Mouse (Mus musculus): ENCODE measurements around the gene Pla2g4f.

Gene Pla2g4f

DNA sequence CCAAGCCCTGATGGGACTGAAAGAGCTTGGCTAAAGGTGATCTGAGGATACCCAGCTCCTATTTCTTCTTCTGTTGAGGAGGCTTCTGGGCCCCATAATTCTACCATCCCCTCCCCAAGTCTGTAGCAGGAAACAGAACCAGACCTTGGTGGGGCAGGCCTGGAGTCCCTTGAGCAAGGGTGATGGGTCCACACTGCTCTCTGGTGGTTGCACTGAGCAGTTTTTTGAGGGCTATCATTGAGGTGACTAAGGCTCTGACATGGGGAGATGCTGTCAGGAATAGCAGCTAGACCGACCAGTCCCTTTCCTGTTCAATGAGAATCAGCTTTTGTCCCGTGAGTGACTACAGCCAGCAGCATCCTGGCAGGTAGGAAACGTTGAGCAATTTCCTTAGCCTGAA, 32.7 kb downstream of the Pla2g4f start:
- DNase-seq (ENCODE audit: low read depth, low spot score), result no peak

- DNase-seq (ENCODE audit: low read depth, low spot score), result peak; percentile 67
These were observed 34.0 kb downstream of the Pla2g4f start for GRCm38 (mm10) chr2:120279961-120280360.

DNA sequence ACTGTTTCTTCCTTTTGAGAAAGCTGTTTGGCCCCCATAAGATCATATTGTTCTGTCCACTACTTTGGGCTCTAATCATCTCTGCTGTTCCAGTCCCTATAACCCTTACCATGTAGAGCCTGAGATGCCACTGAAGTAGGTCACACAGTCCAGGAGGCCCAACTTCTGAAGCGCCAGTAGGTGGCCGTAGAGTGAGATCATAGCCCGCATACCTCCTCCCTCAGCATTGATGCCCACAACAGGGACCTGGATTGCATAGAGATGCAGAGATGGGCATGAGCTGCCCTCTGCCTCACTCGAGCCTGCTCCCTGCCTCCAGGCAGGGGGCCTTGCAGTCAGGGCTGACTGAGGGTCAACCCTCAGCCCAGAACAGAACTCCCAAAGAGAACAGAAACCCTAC, 37.0 kb downstream of the Pla2g4f start:
- DNase-seq (ENCODE audit: low read depth, low spot score), result no peak

- peak; percentile 12 for DNase-seq (ENCODE audit: low read depth, low spot score)
These were observed 45.3 kb downstream of the Pla2g4f start for GRCm38 (mm10) chr2:120268635-120269034.

- no peak for DNase-seq (ENCODE audit: low read depth, low spot score)
These were observed 48.4 kb downstream of the Pla2g4f start for GRCm38 (mm10) chr2:120265523-120265922.

DNA sequence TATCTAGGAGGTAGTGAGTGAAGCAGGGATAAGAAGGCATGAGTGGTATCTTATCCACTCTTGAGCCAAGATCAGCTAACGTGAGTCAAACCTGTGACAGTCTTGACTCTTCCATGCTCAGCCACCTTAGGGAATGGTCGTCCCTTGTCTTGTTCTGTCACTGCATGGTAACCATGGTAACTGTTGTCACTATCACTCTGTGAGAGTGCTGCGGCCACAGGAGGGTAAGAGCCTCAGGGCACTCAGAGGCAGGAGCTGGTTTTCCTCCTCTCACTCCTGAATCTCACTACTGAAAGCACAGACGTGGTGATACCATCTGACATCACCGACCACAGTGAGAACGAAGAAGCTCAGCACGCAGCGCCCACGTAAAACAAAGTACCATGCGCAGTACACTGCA, 49.1 kb downstream of the Pla2g4f start:
- DNase-seq (ENCODE audit: low read depth, low spot score), result no peak

- DNase-seq (ENCODE audit: low read depth, low spot score), result no peak
These were observed 51.1 kb downstream of the Pla2g4f start for GRCm38 (mm10) chr2:120262876-120263275.

DNA sequence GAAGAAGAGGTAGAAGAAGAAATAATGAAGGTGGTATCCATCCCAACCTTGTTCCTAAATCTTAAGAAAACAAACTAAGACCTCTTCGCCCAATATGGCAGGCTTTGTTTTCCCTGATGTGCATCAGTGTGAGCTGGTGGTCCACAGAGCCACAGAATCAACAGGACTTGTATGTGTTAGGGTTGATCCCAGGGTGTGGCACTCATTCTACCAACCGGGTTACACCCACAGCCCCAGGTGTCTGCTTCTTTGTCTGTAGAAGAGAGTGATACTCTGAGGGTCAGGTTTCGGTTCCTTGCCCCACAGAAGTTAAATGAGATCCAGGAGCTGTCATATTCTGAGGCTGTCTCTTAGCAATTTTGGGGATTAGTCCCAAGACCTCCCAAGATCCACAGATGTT, 52.6 kb downstream of the Pla2g4f start:
- no peak for DNase-seq (ENCODE audit: low read depth, low spot score)

DNA sequence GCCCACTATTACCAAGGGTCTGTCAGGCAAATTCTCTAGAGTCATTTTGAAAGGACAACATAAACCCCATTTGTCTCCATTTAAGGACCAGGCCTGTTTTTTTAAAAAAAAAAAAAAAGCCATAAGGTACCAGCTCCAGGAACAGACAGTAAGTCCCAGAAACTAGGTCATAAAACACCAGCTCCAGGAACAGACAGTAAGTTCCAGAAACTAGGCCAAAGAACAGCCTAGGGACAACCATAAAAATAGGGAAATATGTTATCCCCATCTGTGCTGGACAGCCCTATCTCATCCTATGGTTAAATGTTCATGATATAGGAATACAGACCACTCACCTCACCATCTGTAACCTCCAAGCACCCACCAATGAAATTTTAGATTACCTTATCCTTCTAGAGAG, 57.7 kb downstream of the Pla2g4f start:
- DNase-seq (ENCODE audit: low read depth, low spot score), result no peak

DNA sequence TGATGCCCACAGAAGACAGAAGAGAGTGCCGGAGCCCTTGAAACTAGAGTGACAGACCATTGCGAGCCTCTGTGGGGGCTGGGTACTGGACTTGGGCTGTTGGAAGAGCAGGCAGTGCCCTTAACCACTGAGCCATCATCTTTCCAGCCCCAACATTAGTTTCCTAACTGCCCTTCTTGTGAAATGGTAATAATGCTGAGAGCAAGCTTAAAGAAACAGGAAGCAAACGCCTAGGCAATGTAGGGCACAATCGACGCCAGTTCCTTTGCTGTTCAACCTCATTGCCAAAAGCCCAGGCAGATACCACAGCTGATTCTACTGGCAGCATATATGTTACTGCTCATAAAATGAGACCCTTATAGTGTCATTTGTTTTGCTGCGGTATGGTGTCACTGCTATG, 61.3 kb downstream of the Pla2g4f start:
- DNase-seq (ENCODE audit: low read depth, low spot score), result no peak
